Mouse (Mus musculus): ENCODE data around the gene Med28.

GRCm38 (mm10) chr5:45476288-45476687, 43.7 kb upstream of the Med28 start:
- no peak for TF ChIP-seq TAL1 (IDR thresholded peaks at IDR 0.05; ENCODE audit: low read length)
- no peak for TF ChIP-seq GATA1 (IDR thresholded peaks at IDR 0.05; ENCODE audit: low read length)

Measured in erythroblast, embryonic 14.5 days (primary cell).